Mouse (Mus musculus) hindbrain, postnatal 0 days (tissue): ENCODE measurements at regions not wholly inside any gene's neighbourhood (a gene's known extent, or its start where the extent isn't known, plus 50 kb on each side); places are given as distances from the start of the nearest gene placed in this dataset.

Experiments used
- ATAC-seq: fragments of 200-750 bp; cut with Nextera tagmentation; 2 replicates; pipeline ENCODE4 v1.8.0; 2017; ENCODE audit warnings: mild to moderate bottlenecking, moderate TSS enrichment, moderate library complexity
- DNase-seq: peaks from one replicate; pipeline ENCODE4 v3.0.0-alpha.2; 2015; ENCODE audit warnings: low spot score
- H3K27ac ChIP-seq: fragments of 300-500 bp; sonication (generic); 2 replicates; pipeline ENCODE4 v1.5.1; 2014; ENCODE audit warnings: mild to moderate bottlenecking
- H3K27me3 ChIP-seq: fragments of 300-500 bp; sonication (generic); 2 replicates; pipeline ENCODE4 v1.6.1; 2014; ENCODE audit warnings: low read length, mixed read lengths; ENCODE audit not compliant: insufficient read depth
- H3K36me3 ChIP-seq: fragments of 300-500 bp; sonication (generic); 2 replicates; pipeline ENCODE4 v1.6.1; 2014; ENCODE audit warnings: low read length, mixed read lengths; ENCODE audit not compliant: insufficient read depth
- H3K4me1 ChIP-seq: fragments of 300-500 bp; sonication (generic); 2 replicates; pipeline ENCODE4 v1.6.1; 2014; ENCODE audit warnings: antibody characterized with exemption, low read length, mixed read lengths; ENCODE audit not compliant: insufficient read depth
- H3K4me2 ChIP-seq: fragments of 300-500 bp; sonication (generic); 2 replicates; pipeline ENCODE4 v1.6.1; 2014; ENCODE audit warnings: low read depth, mild to moderate bottlenecking, low read length, moderate library complexity, mixed read lengths
- H3K4me3 ChIP-seq: fragments of 300-500 bp; sonication (generic); 2 replicates; pipeline ENCODE4 v1.5.1; 2014; ENCODE audit warnings: low read length
- H3K9ac ChIP-seq: fragments of 300-500 bp; sonication (generic); replicated peaks from 2 replicates; pipeline ENCODE4 v1.6.1; 2014; ENCODE audit warnings: mild to moderate bottlenecking, low read length, moderate library complexity, mixed read lengths
- H3K9me3 ChIP-seq: fragments of 300-500 bp; sonication (generic); 2 replicates; pipeline ENCODE4 v1.6.1; 2016; ENCODE audit warnings: low read length, mixed read lengths
- CTCF ChIP-seq: IDR thresholded peaks from 2 replicates; pipeline ENCODE4 v1.5.1; 2016; ENCODE audit warnings: antibody characterized with exemption, control low read depth, low read depth
- WGBS: fragments of 180-500 bp; shearing (Covaris S2); extraction: QIAGEN DNeasy Blood & Tissue Kit; methylation state at CpG from one replicate; pipeline ENCODE4 v1.1.7; 2014; 5-methylcytosine and 5-hydroxymethylcytosine counted together

- Histone ChIP-seq H3K9ac (no peak overlapping the region), H3K4me1 (no peaks in the 10 kb centered on the region), H3K27ac (no peak overlapping the region), H3K4me2 (no peak overlapping the region), H3K36me3 (no peaks in the 10 kb centered on the region), H3K9me3 (no peaks in the 10 kb centered on the region), H3K4me3 (no peak overlapping the region), H3K27me3 (no peaks in the 10 kb centered on the region)
- DNase-seq (no peak), ATAC-seq (no peak)
- no peak for TF ChIP-seq CTCF
These were observed 113.8 kb downstream of the 4930444P10Rik start for GRCm38 (mm10) chr1:15979333-15979732.

GRCm38 (mm10) chr1:15959578-15959977 lies 133.5 kb downstream of the 4930444P10Rik start:
- ATAC-seq (no peak), DNase-seq (no peak)
- no peak overlapping the region for H3K9ac ChIP-seq
- H3K4me1 ChIP-seq = no peaks in the 10 kb centered on the region
- WGBS = 88% methylated on average over 2 of the region's 2 CpGs
- H3K36me3 ChIP-seq = no peaks in the 10 kb centered on the region
- no peak for TF ChIP-seq CTCF
- no peaks in the 10 kb centered on the region for H3K9me3 ChIP-seq
- H3K4me3 ChIP-seq = no peak overlapping the region
- no peak overlapping the region for H3K27ac ChIP-seq
- no peak overlapping the region for H3K4me2 ChIP-seq
- H3K27me3 ChIP-seq = no peaks in the 10 kb centered on the region

GRCm38 (mm10) chr1:15958661-15959060 lies 134.5 kb downstream of the 4930444P10Rik start:
- DNase-seq (no peak), ATAC-seq (no peak)
- WGBS = 79% methylated on average over 1 of the region's 1 CpGs
- no peak overlapping the region for H3K4me3 ChIP-seq
- H3K9me3 ChIP-seq = no peaks in the 10 kb centered on the region
- H3K4me2 ChIP-seq = no peak overlapping the region
- TF ChIP-seq CTCF = no peak
- no peak overlapping the region for H3K27ac ChIP-seq
- H3K4me1 ChIP-seq = no peaks in the 10 kb centered on the region
- H3K27me3 ChIP-seq = no peaks in the 10 kb centered on the region
- H3K36me3 ChIP-seq = no peaks in the 10 kb centered on the region
- no peak overlapping the region for H3K9ac ChIP-seq

GRCm38 (mm10) chr1:15943662-15944061 lies 149.5 kb downstream of the 4930444P10Rik start:
- DNase-seq = no peak
- Histone ChIP-seq H3K9ac (no peak overlapping the region), H3K36me3 (no peaks in the 10 kb centered on the region), H3K9me3 (no peaks in the 10 kb centered on the region), H3K27ac (no peak overlapping the region), H3K27me3 (no peaks in the 10 kb centered on the region), H3K4me3 (no peak overlapping the region), H3K4me1 (no peaks in the 10 kb centered on the region), H3K4me2 (no peak overlapping the region)
- 58% methylated on average over 4 of the region's 4 CpGs for WGBS
- no peak for ATAC-seq
- TF ChIP-seq CTCF = no peak

GRCm38 (mm10) chr1:15943041-15943440 lies 150.1 kb downstream of the 4930444P10Rik start:
- H3K27ac ChIP-seq = no peak overlapping the region
- no peaks in the 10 kb centered on the region for H3K4me1 ChIP-seq
- no peaks in the 10 kb centered on the region for H3K36me3 ChIP-seq
- DNase-seq = no peak
- H3K27me3 ChIP-seq = no peaks in the 10 kb centered on the region
- WGBS = 32% methylated on average over 1 of the region's 1 CpGs
- H3K9me3 ChIP-seq = no peaks in the 10 kb centered on the region
- no peak overlapping the region for H3K4me3 ChIP-seq
- no peak overlapping the region for H3K9ac ChIP-seq
- no peak for TF ChIP-seq CTCF
- ATAC-seq = no peak
- no peak overlapping the region for H3K4me2 ChIP-seq
